Mouse (Mus musculus) ES-E14 (cell line): ENCODE results near the gene Echdc3. TPM values are rescaled to one million over a fixed set of nuclear protein-coding genes. Genes with fewer than 3 reads are reported as not detected.

ENCODE experiments used
- DNase-seq: peaks from one replicate; pipeline ENCODE4 v3.0.0-alpha.2; 2013; ENCODE audit warnings: low read depth, low spot score
- H3K27ac ChIP-seq: 2 replicates; pipeline ENCODE4 v1.5.1; 2012; ENCODE audit warnings: low read depth, mild to moderate bottlenecking, low read length, moderate library complexity, mixed read lengths; ENCODE audit not compliant: poor library complexity, insufficient read depth, severe bottlenecking
- H3K36me3 ChIP-seq: 2 replicates; pipeline ENCODE4 v1.6.1; 2012; ENCODE audit warnings: mild to moderate bottlenecking, low read length, moderate library complexity, mixed read lengths; ENCODE audit not compliant: control insufficient read depth, poor library complexity, insufficient read depth, severe bottlenecking
- H3K4me1 ChIP-seq, 2 experiments: fragments of 150-350 bp in 1 of 2; sonication (generic) in 1 of 2; 2 replicates each; pipeline ENCODE4 v1.6.1; 2012; ENCODE audit warnings: low read length in 2 of 2, mild to moderate bottlenecking in 1 of 2, mixed read lengths in 1 of 2; ENCODE audit not compliant: control insufficient read depth in 2 of 2, insufficient read depth in 2 of 2, poor library complexity in 1 of 2
- H3K4me3 ChIP-seq, 2 experiments: fragments of 150-350 bp in 1 of 2; sonication (generic) in 1 of 2; 2 replicates each; pipeline ENCODE4 v1.5.1; 2012; ENCODE audit warnings: low read length in 2 of 2, low read depth in 1 of 2, mild to moderate bottlenecking in 1 of 2, mixed read lengths in 1 of 2; ENCODE audit not compliant: insufficient read depth in 1 of 2, poor library complexity in 1 of 2, severe bottlenecking in 1 of 2
- H3K9ac ChIP-seq: 2 replicates; pipeline ENCODE4 v1.6.1; 2012; ENCODE audit warnings: low read depth, mild to moderate bottlenecking, low read length, mixed read lengths; ENCODE audit not compliant: poor library complexity, insufficient read depth, severe bottlenecking
- H3K9me3 ChIP-seq: fragments of 150-350 bp; sonication (generic); 2 replicates; pipeline ENCODE4 v1.6.1; 2012; ENCODE audit warnings: low read depth, mild to moderate bottlenecking, low read length; ENCODE audit not compliant: control insufficient read depth, insufficient read depth
- CHD2 ChIP-seq: IDR thresholded peaks from 2 replicates; pipeline ENCODE4 v1.6.1; 2014; ENCODE audit warnings: mild to moderate bottlenecking, low read depth, low read length, inconsistent platforms
- HCFC1 ChIP-seq: IDR thresholded peaks from 2 replicates; pipeline ENCODE4 v1.6.1; 2012; ENCODE audit warnings: low read length, inconsistent platforms, borderline replicate concordance; ENCODE audit not compliant: insufficient read depth
- MAFK ChIP-seq: IDR thresholded peaks from 2 replicates; pipeline ENCODE4 v1.6.1; 2014; ENCODE audit warnings: mild to moderate bottlenecking, low read depth, low read length, inconsistent platforms; ENCODE audit not compliant: insufficient read depth
- ZC3H11A ChIP-seq: IDR thresholded peaks from 2 replicates; pipeline ENCODE4 v1.6.1; 2012; ENCODE audit warnings: low read depth, mild to moderate bottlenecking, inconsistent platforms, low read length, borderline replicate concordance
- ZNF384 ChIP-seq: IDR thresholded peaks from 2 replicates; pipeline ENCODE4 v1.6.1; 2012; ENCODE audit warnings: low read depth, low read length, inconsistent platforms
- in situ Hi-C, 2 experiments: fragments of 600-800 bp; cut with MboI; formaldehyde crosslinking; loops; one replicate each; pipeline ENCODE4 v1.15.1; 2025; ENCODE audit warnings: low sequenced_read_pairs in 2 of 2, inconsistent platforms in 1 of 2; ENCODE audit not compliant: unreplicated experiment in 2 of 2
- total RNA-seq: library from RNA; depleted of rRNA; stranded (reverse); fragments of 300-350 nt; gene quantifications from 2 replicates; pipeline ENCODE4 v1.2.3, GENCODE M21; 2012; rRNA removed

The Echdc3 gene
- total RNA-seq = 2.0 and 2.2 TPM in 2 replicates

DNA sequence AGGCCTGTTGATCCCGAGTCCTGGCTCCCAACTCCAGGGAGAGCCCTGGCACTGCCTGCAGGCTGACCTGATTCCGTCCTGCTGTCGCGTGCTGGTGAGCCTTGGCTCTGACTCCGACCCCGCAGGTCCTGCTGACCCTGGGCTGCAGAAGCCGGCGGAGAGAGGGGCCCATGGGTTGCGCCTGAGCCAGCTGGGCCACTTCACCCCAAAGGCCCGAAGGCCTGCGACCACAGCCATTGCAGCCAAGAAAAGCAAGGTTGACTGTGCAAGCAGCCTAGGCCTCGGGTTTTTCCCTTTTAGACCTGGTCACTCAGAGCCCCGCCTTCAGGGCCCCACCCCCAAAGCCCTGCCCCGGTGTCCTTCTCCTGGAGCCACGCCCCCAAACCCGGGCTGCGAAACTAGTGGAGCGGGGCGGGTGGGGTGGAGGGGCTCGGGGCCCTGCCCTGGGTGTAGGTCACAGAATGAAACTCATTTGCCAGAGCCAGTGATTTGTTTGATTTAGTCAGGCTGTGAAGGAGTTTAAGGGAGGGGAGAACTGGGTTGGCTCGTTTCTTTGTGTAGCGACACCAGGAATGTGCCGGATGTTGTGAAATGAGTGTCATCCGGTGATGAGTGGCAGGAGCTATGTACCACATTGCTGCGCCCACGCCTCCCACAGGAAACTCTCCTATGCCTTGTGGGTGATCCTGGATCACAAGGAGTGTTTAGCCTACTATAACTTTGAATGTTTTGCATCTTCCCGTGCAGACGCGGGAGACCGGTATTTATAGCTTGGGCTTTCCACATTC is at the start of gene Echdc3:
TSS of gene Echdc3 (minus strand) at position 310 of the 788 bp plus-strand sequence.
- H3K4me3 ChIP-seq = peak within 1 kb of the TSS; percentile 53
- H3K9ac ChIP-seq = peak within 1 kb of the TSS; percentile 42
- H3K4me1 ChIP-seq = peaks cover 0 to 7% of the 10 kb centered on the region in 2 experiments; a peak in 1 of 4 replicates
- no peaks in the 10 kb centered on the region for H3K9me3 ChIP-seq
- DNase-seq = peak; percentile 65
- in situ Hi-C loops = loop anchor here (5.0 to 25.0 kb wide), 2 partner anchors 194 to 199 kb away; no protein-coding TSS in a partner anchor
- TF ChIP-seq ZNF384 = no peak
- TF ChIP-seq CHD2 = no peak
- TF ChIP-seq ZC3H11A = no peak
- no peak for TF ChIP-seq MAFK
- TF ChIP-seq HCFC1 = no peak
- H3K27ac ChIP-seq = no peak within 1 kb of the TSS
- no peaks in the 10 kb centered on the region for H3K36me3 ChIP-seq

GRCm38 (mm10) chr2:6261718-6262117 is 48.9 kb upstream of the Echdc3 start:
- Histone ChIP-seq H3K4me3 (no peak overlapping the region), H3K9ac (no peak overlapping the region), H3K27ac (no peak overlapping the region), H3K9me3 (no peaks in the 10 kb centered on the region), H3K36me3 (no peaks in the 10 kb centered on the region), H3K4me1 (peaks cover 0 to 2% of the 10 kb centered on the region in 2 experiments; a peak in 2 of 4 replicates)
- no peak for DNase-seq
- in situ Hi-C loops = no loop called here
- TF ChIP-seq CHD2 (no peak), ZC3H11A (no peak), HCFC1 (no peak), MAFK (no peak), ZNF384 (no peak)

DNA sequence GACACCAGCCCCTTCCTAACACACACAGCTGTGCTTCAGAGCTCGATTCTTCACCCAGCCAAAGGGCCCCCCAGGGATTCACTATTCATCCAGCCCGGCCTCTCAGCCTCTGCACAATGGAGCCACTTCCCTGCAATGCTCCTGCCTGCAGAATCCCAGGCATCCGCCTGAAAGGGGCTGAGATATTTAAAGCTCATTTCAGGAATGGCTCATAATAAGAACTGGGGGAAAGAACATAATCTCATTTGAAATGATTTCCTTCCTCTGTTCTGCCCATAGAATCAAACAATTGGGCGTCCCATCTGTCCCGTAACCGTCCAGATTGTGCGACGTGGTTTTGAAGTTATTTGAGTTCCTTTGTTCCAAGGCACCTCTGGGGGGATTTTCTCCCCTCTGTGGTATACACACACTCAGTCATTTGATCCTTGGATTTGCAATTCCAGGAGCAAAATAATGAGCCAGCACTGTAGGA is 48.4 kb upstream of the Echdc3 start:
- DNase-seq = no peak
- Histone ChIP-seq H3K9ac (no peak overlapping the region), H3K27ac (no peak overlapping the region), H3K4me1 (peaks cover 0 to 2% of the 10 kb centered on the region in 2 experiments; a peak in 3 of 4 replicates), H3K4me3 (no peak overlapping the region), H3K9me3 (no peaks in the 10 kb centered on the region), H3K36me3 (no peaks in the 10 kb centered on the region)
- no peak for TF ChIP-seq ZNF384
- no peak for TF ChIP-seq MAFK
- TF ChIP-seq ZC3H11A = no peak
- TF ChIP-seq HCFC1 = no peak
- no peak for TF ChIP-seq CHD2
- in situ Hi-C loops = no loop called here

DNA sequence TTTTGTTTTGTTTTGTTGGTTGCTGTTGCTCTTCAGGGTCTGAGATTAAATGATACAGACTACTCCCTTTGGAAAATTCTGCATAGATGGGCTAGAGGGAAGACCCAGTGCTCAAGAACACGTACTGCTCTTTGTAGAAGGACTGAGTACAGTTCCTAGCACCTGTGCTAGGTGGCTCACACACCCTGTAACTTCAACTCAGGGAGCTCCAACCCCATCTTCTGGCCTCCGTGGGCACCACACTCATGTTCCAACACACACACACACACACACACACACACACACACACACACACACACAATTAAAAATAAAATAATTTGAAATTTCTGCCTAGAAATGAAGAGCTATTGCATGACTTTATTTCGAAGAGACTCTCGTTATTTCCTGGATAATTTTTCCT is 47.8 kb upstream of the Echdc3 start:
- TF ChIP-seq MAFK = no peak
- no peak for TF ChIP-seq CHD2
- no peak for TF ChIP-seq HCFC1
- TF ChIP-seq ZNF384 = no peak
- TF ChIP-seq ZC3H11A = no peak
- H3K9me3 ChIP-seq = no peaks in the 10 kb centered on the region
- no peak overlapping the region for H3K4me3 ChIP-seq
- H3K36me3 ChIP-seq = no peaks in the 10 kb centered on the region
- peaks cover 0 to 3% of the 10 kb centered on the region in 2 experiments; a peak in 3 of 4 replicates for H3K4me1 ChIP-seq
- DNase-seq = no peak
- no peak overlapping the region for H3K9ac ChIP-seq
- H3K27ac ChIP-seq = no peak overlapping the region
- in situ Hi-C loops = no loop called here
